Mouse (Mus musculus) cerebellum, adult 9-11 months (tissue): ENCODE data around the gene Nat8f4.
"Not testable (repeated sequence)": the region's sequence is repeated elsewhere in the genome, so short reads cannot be mapped to it uniquely, and the experiment has no call there.

Source experiments
- DNase-seq: peaks from one replicate; pipeline ENCODE4 v3.0.0; 2022

Gene Nat8f4

DNA sequence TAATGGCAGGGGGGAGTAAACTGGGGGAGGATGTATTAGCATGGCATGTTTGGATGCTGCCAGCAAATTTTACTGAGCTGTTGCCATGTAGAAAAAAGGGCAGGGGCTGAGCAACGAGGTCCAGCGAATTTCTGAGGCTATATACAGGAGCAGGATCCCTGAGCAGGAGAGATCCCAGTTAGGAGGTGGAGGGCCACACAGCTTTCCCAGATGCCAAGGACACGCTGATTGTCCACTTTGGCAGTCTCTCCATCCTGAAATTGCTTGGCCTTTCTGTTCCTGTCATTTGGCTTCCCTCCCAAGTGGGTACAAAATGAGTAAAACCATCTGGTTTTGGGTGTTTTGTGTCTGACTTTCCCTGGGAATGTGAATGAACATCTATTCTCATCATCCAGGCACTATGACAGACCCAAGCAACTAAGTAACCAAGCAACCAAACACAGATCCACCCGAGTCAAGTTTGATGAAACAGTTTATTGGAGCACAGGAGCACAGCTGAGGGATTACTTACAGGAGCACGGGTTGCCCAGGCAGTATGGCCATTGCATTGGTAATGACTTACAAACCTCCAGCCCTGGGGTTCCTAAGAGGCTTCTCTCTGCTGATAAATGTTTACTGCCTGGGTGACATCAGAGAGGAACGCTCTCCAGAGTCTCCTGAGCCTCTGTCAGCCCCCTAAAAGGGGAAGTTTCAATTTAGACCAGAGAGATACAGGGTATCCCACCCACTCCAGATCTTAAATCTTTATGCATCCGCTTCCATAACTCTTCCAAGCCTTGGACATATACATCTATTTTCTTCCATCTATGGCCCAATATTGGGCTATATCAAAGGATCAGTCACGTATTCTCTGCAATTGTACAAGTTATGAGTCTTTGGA, 5.8 kb downstream of the Nat8f4 start:
- not testable (repeated sequence) for DNase-seq

DNA sequence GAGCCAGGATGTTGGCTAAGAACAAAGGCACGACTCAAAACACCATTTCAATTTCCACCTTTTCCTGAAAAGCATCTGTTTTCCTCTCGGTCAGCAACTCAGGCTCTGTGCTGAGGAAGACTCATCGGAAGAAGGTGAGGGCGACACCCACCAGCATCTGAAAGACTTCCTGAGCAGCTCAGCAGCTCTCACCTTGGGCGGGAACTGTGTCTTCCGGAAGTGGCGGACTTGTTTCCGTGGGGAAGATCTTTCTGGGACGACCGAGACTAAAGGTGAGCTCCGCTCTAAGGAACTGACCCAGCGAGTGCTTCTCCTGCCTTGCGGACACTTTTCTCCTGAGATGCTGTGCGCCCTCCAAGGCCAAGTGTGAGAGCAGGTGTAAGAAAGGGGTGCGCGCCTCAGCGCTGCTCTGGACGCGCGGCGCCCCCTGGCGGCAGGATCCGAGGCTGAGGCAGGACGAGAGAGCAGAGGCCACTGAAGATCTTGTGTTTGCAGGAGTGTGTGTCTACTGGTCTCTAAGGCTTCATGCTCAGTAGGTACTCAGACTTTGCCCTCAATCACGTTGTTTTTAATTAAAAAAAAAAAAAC, 9.5 kb downstream of the Nat8f4 start:
- peak; percentile 39 for DNase-seq

DNA sequence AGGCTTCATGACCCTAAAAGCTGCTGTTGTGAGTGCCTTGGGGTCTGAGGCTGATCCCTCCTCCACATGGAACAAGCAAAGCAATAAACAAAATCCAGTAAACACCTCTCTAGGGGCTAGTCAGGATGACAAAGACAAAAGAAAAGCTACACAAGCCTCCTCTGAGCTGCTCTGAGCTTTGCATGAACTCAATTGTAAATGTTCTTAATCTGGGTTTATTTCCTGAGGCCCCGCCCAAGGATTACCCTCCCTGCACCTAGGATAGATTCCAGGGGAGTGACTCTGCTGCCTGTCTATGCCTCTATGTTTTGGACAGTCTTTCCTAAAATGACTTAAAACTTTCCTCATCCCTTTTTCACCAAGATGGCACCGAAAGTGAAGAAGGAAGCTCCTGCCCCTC, 15.7 kb downstream of the Nat8f4 start:
- no peak for DNase-seq

DNA sequence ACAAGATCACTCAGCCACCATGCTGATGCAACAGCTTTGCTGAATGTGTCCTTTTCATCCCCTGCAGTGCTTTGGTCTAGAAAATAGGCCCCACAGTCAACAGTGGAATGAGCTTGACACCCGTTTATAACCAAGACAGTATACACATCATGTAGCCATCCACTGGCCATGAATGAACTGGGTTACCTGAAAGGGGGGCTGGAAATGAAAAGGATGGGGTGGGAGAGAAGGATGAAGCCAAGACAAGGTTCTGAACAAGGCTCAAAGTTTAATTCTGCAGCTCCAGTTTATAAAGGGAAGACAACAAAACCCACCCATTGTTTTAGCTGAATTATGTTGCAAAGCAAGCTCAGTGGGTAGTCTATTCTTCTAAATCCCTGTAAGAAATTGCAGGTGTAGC, 20.4 kb downstream of the Nat8f4 start:
- no peak for DNase-seq

DNA sequence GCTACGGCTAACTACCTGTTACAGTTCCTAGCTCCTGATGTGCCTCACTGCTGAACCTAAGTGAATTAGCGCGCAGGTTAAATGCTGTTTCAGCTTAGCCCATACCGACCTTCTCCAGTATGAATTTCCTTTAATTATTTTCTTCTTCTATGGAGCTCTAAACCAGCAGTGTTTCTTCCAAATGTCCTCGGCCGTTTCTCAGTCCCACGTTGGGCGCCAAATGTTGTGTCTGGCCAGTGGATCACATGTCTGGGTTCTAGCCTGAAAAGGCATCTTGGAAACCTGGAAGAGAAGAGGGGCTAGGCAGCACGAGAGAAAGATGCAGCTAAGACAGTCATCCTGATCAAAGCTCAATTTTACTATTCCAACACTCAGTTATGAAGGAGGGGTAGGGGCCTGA, 21.4 kb downstream of the Nat8f4 start:
- not testable (repeated sequence) for DNase-seq

DNA sequence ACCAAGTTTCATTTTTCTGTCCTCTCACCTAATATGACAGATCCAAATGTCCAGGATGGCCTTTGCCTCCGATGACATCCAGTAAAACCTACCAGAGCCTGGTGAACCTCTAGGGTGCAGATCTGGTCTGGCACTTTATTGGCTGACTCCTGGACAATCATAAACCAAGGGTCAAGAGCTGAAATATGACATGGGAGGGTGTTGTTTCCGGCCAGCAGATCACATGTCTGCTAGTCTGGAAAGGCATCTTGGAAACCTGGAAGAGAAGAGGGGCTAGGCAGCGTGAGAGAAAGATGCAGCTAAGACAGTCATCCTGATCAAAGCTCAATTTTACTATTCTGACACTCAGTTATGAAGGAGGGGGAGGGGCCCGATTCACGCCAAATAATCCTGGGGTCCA, 35.7 kb downstream of the Nat8f4 start, which contains the start of gene Nat8f2:
Gene Nat8f2 (minus strand): TSS at position 153 of the 400 bp plus-strand sequence.
- not testable (repeated sequence) for DNase-seq

DNA sequence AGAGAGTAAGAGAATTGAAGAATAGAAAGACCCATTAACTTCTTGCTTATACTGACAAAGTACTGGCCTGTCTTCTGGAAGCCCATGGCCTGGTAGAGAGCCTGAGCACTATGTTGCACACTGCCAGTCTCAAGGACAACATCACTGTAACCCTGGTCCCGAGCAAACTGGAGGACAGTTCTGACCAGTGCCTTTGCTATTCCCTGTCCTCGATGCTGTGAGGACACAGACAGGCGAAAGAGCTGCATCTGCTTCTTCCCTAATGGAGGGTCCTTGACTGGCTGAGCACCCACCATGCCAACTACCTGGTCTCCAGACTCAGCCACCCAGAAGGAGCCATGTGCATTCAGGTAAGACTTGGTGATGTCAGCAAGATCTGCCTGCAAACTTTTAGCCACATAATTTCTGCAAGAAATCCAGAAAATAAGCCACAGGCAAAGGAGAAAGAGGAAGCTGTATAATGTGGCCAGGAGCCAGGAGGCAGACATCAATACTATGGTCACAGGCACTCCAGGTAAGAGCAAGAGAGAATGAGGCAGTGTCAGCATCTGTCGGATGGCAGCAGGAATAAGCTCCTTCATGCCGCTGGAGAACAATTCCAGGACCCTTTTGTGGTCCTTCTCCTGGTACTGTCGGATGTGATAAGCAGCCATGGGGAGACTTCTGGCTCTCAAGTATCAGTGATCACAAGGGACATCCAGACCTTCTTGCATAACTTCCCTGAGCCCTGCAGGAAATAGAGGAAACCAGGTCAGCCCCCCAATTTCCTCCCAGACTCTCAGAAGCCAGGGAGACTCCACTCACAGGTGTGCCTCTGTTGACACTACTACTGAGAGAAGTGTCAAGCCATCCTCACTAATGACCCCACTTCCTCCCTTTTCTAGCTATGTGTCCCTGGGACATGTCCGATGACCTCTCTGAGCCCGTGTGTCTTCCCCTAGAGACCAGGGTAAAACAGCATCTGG, 36.7 kb downstream of the Nat8f4 start:
- no peak for DNase-seq

DNA sequence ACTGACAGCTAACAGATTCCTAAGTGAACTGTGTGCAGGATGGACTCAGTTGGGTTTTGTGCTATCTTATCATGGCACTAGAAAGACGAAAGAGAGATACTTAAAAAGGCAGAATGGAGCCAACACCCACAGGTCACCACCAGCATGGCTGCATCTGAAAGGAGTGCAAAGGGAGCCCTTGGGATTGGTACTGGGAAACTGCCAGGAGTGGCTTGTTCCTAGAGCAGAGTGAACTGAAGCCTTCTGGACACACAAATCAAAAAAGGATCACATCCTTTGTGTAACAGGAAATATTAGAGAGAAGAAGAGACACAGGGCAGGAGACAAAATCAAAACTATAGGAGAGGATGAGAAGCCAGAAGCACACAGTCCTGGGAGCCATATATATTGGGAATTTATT, 37.7 kb downstream of the Nat8f4 start:
- DNase-seq, result not testable (repeated sequence)

DNA sequence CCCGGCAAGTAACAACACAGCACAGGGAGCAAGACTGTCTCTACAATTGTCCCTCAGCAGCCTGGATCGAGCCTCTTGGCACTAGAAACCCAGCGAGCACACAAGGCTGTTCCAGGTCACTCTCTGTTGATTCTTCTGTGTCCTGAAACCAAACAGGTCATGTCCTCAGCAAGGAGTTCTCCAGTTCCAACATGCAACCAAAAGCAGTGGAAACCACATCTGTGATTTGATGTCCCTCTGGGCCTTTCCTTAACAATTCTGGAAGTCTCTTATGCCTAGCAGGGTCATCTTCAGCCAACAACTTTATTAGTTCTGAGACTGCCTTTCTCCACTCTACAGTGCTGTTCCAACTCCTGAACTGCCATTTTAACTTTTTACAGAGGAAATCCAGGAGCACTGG, 38.5 kb downstream of the Nat8f4 start:
- DNase-seq, result not testable (repeated sequence)

DNA sequence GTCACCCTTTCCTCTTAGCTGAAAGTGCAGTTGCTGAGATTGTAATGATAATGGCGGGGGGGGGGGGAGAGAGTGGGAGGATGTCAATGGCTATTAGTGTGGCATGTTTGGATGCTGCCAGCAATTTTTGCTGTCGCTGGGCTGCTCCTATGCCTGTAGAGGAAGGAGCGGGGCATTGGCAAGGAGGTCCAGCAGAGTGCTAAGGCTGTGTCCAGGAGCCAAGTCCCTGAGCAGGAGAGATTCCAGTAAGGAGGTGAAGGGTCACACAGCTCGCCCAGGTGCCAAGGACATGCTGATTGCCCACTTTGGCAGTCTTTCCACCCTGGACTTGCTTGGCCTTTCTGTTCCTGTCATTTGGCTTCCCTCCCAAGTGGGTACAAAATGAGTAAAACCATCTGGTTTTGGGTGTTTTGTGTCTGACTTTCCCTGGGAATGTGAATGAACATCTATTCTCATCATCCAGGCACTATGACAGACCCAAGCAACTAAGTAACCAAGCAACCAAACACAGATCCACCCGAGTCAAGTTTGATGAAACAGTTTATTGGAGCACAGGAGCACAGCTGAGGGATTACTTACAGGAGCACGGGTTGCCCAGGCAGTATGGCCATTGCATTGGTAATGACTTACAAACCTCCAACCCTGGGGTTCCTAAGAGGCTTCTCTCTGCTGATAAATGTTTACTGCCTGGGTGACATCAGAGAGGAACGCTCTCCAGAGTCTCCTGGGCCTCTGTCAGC, 39.6 kb downstream of the Nat8f4 start:
- DNase-seq, result peak; percentile 27

DNA sequence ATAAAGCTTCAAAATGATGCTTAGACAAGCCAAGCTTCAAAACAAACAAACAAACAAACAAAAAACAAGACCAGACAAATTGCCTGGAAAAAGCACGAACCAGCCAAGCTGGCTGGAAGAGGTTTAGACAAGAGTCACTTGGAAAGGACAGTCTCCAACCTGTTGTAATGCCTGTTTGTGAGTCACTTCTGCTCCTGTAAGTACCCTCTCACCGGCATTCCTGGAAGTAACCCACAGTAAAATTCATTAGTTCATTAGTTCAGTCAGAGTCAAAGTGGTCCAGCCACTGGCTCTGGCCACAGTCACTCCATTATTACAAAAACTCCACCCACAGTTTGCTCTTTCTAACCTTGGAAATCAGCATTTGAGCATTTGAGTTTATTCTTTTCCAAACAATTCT, 40.8 kb downstream of the Nat8f4 start:
- no peak for DNase-seq

DNA sequence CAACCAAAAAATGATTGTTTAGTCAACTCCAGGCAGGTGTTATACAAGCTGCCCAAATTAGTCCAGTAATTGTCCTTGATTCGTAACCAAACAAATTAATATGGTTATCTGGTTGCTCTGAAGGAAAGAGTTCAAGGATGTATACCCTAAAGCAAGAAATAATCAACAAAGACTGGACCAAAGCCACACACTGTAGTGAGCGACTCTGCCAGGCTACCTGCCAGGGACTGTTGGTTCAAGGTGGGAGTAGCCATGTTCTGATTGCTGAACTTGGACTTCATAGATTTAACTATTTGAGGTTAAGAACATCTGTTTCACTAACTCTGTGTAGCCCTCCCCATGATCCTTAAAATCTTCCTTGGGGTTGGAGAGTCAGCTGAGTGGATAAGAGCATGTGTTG, 41.5 kb downstream of the Nat8f4 start:
- DNase-seq, result no peak

DNA sequence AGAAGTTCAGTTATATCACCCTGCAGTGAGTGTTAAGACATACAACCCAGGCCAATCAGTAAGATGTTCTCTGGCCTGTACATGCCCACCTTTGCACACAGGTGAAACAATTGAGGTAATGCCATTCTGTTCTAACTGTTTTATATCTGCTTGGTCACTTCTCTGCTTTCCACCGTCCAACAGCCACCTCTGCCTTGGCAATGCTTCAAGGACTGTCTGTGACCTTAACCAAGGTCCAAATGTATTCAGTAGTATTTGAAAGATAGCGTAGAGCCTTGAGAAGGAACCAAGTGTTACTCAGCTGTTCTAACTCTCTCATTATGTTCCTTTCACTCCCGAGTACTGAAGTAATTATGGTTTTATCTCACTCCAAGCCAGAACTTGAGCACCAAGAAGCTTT, 42.1 kb downstream of the Nat8f4 start:
- DNase-seq, result no peak

DNA sequence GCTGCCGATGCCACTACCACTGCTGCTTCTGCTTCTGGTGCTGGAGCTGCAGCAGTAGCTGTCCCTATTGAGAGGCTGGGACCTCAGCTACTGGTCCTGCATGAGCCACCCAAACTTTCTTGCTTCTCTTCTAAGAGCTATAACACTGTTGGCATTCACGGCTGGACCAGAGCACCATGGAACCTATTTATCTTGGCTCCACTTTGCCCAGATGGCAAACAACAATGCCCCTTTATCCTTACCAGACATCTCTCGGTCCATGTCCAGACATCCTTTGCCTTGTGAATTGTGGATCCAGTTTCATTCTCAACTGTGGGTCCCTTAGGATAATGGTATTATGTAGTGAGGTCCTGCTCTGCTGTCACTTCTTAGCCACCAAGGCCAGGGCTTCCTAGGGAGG, 43.4 kb downstream of the Nat8f4 start:
- no peak for DNase-seq

DNA sequence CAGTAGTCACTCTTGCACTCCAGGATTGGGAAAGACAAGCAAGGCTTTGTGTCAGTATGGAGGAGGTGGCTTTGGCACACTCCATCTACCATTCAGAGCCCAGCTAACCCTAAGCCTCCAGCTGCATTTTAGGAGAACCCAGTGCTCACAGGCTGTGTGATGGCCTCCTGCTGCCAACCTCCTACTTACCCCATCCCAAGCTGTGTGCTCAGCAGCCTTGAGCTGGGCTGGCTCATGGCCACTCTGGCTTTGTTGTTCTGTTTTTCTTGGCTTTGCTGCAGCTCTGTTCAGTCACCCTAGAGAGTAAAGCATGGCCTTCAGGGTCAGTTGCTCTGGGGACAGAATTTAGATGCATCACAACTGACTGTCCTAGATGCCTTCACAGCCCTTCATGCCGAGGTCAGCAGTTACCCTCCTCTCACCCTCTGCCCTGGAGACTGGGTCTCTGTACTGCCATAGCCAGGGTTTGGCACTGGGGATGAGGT, 48.4 kb downstream of the Nat8f4 start:
- peak; percentile 70 for DNase-seq

DNA sequence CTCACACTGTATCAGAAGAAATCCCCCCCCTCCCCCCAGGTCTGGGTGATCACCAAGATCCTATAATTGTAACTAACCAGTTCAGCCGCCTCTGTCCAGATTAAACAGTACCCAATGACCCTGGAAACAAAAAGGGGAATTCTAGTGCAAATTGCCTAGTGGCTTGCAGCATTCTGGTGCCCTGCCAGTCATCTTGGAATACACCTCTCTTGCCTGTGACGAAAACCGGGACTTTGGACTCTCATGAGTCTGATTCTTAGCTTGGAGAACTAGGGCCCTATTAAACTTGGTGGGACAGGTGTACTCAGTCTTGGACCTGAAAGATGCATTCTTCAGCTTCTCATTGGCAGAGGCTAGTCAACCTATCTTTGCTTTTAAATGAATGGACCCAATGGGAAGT, 51.2 kb downstream of the Nat8f4 start:
- DNase-seq, result no peak

DNA sequence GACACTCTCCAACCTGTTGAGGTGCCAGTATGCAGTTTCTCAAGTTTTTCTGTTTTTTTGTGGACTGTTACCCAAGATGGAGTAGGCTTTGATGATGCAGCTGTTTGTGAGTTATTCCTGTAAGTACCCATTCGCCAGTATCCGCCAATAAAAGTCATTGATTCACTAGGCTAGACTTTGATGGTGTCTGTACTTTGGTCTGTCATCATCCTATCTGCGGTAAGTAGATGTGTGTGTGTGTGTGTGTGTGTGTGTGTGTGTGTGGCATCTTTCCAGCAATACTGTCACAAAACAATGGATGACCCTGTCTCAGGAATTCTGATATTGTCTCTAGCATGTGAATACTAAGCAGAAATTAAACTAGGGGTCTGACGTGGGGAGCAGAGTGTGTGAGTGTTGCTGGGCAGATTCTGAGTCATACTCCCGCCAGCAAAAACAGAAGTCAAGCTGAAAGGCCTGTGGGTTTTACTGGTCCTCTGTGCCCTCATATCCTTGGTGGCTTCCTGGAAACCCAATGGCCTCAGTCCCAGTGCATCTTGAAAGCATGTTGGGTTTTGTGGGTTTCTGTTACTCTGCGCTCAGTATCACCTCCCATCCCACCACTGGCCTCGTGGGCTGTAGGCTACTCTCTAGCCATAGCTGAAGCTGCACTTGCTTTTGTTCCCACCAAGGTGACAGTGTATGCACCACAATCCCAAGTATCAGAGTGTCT, 53.5 kb downstream of the Nat8f4 start:
- no peak for DNase-seq

DNA sequence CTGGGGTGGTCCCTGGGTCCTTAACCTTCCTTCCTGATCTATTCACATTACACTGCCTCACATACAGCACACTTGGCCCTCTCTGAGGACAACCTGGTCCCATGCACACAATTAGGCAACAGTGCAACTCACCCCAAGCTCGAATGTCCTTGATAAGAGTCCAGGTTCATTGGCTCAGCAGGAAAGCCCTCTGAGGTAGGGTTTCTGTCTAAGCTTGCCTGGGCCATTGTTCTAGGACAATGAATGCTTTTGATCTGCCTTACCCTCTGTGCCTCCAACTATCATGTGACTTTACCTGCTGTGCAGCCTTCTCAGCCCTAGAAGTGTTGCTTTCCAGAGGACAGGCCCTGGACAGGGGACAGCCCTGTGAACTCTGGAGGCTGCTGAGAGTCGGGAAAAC, 55.4 kb downstream of the Nat8f4 start:
- DNase-seq, result no peak
